Mouse (Mus musculus) heart, adult 18-20 months (tissue): ENCODE measurements at regions not wholly inside any gene's neighbourhood (a gene's known extent, or its start where the extent isn't known, plus 50 kb on each side); places are given as distances from the start of the nearest gene placed in this dataset.

ENCODE experiments used
- DNase-seq, 2 experiments: peaks; one replicate each; pipeline ENCODE4 v3.0.0; 2021 to 2022; ENCODE audit warnings: mixed read lengths in 1 of 2

DNA sequence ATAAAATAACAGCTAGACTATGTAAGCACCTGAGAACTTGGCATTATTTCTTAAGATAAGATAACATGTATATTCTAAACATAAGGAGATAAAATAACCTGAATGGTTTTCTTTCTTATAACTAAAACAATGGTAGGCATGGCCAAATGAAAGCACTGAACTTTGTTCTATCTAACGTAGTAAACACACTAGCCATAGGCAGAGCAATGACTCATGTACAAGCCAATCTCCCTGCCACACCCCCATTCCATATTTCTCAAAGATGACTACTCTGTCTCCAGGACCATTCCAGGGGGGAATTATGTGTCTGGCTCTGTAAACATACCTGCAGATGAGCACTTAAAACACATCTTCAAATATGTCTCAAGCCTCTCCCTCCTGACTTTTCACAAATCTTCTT, 80.6 kb upstream of the Slc7a11 start:
- DNase-seq, result no peak

DNA sequence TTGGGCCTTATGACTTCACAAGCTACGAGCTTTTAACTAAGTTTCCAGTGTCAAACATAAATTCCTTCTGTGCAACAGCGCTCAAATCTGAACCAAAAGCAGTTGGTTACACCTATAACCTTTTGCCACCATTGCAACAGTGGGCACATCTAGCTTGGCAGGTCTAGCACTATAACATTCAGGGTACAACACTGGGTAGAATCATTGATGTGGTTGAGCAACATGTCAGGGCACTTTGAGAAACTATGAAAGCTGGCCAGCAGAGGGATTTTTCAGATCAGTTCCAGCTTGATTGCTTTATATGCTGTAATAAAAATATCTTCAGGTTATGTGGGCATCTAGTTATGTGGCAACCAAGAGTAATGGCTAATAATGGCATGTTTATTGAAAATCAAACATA, 63.8 kb upstream of the Slc7a11 start:
- DNase-seq, result no peak
